Mouse (Mus musculus) layer of hippocampus, postnatal 36 days (tissue): ENCODE measurements around the gene Lemd1. TPM values are rescaled to one million over a fixed set of nuclear protein-coding genes. Genes with fewer than 3 reads are reported as not detected.
A peak's percentile ranks its signal among the peaks of the same experiment; 100 is the strongest.

ENCODE experiments used
- DNase-seq, 2 experiments: peaks; one replicate each; pipeline ENCODE4 v3.0.0; 2022
- microRNA-seq, 2 experiments: library from miRNA; unstranded; fragments of <30 nt; microRNA quantifications; one replicate each; pipeline ENCODE4 v1.2.0; 2021
- total RNA-seq, 2 experiments: library from RNA; stranded (reverse); gene quantifications; 2 replicates each; pipeline ENCODE4 v1.2.3; 2021

The Lemd1 gene
- total RNA-seq, 2 experiments from 2014 or later, result 0.58 TPM; not detected in 1

DNA sequence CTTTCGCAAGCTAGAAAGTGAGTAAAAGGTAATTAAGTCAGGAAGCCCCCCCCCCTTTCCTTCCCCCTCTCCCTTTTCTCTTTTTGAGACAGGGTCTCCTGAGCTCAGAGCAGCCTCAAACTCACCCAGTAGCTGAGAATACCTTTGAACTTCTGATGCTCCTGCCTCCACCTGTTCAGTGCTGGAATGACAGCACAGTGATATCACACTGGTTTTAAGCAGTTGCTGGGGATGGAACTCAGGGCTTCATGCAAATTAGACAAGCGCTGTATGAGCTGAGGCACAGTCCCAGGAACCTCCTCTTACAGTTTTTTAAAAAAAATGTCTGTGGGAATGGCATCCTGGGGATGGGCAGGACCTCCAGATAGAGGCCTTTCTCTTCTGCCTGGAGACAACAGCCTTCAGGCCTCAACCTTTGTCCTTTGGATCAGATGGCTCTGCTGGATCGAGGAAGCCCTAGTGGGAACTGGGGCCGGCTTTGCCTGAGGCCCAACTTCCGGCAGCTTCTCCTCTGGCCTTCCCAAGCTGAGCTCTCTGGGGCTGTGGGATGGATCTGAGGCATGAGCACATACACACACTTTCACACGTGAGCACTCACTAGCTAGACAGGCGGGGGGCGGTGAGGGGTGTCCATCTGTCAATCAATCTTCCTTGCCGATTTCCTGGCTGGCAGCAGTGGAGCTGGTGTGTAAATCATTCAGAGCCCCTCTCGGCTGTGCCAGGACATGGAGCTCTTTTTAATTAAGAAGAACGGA is 99.9 kb downstream of the Lemd1 start:
- no peak for DNase-seq

DNA sequence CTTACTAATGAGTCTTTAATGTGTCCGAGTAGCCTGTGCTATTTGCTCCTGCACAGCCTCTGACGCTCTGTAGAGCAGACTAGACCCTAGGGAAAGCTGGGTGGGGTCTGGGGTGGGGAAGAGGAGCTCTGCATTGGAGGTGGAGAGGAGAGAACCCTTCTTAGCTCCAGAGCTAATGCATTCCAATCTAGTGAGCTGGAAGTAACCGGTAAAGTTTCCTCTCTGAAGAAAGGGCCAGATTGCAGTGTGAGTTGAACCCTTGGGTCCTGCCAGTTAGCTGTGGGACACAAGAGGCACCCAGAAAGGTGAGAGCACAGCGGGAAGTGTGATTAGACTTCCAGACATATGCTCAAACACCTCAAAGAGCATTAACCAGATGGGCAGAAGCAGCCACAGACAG is 100.5 kb downstream of the Lemd1 start:
- no peak for DNase-seq

DNA sequence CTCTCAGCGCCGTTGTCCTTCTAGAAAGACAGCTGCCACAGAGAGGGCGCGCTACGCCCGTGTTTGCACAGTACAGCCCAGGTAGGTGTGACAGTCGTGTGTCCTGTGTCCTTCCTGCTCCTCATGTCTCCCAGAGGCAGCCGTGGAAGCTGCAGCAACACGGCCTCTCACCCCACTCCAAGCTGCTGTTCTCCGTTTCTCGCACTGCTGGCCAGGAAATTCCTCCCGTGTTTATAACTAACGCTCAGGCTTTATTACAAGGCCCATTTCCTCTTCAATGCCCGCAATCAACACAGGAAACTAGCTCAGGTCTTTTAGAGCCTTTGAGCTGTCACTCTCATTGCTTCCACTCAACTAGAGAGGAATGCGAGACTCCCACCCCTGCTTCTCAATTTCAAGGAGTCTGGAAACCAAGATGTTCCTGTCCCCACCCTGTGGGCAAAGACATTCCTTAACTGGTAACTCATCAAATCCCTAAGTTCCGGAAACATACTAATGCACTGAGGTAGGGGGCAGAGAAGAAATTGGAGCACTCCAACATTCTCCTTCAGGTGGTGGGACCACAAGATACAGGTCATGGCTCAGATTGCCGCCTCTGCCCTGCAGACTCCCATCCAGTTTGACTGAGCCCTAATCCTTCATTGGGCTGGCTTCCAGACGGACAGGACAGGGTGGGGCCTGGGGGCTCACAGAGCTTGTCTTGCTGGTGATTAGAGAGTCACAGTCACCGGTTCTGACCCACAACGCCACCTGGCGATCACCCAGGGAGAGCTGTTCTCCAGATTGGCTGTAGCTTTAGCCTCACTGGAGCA is 101.3 kb downstream of the Lemd1 start:
- no peak for DNase-seq

DNA sequence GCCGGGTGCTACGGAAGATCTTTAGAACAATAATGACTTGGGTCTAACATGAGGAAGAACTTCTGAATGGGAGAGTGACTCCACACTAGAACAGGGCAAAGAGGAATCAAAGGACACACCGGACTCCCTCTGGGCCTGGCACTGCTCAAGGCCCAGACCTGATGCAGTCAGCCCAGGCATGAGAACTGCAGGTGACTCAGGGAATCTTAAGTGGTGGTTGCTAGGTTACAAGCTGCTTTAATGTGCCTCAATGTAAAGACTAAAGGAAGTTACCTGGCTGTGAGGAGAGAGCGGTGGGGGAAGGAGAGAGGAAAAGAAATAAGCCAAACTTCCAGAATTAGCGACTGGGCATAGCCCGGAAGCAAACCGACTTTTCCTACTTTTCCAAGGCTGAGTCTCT is 104.3 kb downstream of the Lemd1 start:
- no peak for DNase-seq

DNA sequence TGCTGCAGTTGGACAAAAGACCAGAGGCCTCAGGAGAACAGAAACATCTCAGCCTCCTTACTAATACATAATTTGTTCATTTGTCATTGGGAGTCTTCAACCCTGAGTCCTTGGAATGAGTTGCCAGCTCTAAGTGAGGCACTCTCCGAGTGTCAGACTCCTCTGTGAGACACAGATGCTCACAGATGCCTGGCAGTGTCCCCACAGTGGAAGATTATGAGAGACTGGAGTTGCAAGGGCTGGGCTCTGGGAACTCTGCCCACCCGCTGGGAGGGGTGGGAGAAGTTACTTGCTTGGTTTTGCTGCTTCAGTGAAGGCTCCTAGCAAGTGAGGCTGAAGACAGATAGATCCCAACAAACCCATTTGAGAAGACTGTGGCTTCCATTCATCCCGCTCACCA is 104.8 kb downstream of the Lemd1 start:
- no peak for DNase-seq

DNA sequence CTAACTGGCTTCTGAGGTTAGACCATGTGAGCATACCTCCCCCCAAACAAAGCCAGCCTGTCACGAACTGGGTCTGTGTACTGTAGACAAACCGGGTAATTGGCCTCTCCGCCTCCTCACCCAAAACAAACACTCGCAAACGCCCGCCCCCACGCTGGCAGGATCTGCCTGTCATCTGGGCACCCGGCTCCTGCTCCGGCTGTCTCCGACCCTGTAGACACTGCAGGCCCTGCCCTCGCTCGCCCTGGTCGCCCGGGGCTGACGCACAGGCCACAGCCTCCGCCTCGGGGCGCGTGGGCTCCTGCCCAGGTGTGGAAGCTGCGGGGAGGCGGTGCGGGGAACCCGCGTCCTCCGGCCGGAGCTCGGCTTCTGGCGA is 107.2 kb downstream of the Lemd1 start, which contains the start of gene Klhdc8a:
Gene Klhdc8a, plus strand, starts transcription at position 202 of the 376 bp plus-strand sequence.
- DNase-seq, result peak; percentile 43 to 50

DNA sequence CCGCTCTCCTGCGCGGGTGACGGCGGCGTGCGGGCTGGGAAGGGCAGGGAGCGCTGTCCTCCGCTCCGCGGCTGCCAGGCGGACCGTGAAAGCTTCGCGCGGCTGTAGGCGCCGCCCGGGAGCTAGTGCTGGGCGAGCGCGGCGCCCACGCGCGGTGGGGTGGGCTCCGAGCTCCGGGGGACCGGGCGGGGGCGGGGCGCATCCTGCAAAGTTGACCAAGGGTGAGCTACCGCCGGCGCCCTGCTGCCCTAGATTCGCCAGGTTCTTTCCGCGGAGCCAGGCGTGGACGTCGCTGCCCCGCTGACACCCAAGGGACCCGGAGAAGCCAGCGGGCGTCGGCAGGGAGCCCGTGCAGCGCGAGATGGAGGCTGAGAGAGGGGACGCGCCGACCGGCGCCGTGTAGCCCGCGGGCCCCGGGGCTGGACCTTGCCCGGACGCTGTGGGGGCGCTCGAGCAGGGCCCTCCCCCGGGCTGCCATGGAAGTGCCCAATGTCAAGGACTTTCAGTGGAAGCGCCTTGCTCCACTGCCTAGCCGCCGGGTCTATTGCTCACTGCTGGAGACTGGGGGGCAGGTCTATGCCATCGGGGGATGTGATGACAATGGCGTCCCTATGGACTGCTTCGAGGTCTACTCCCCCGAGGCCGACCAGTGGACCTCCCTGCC is 107.7 kb downstream of the Lemd1 start:
- DNase-seq, result no peak

DNA sequence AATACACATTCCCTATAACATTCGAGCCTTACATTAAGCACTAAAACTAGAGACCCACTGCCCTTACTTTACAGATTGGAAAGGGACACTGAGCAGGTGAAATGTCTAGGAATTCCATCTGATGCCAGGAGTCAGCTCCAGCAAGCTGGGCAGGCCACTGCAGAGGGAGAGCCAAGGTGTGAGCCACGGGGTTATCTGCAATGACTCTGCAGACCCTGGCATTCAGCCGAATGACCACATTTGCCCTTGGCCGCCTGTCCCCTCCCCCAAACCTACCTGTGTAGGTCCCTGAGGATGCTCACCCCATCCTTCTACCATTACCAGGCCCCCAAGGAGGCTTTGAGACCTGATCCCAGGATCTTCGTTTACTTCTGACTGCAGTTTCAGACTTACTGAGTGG is 108.5 kb downstream of the Lemd1 start:
- DNase-seq, result no peak

DNA sequence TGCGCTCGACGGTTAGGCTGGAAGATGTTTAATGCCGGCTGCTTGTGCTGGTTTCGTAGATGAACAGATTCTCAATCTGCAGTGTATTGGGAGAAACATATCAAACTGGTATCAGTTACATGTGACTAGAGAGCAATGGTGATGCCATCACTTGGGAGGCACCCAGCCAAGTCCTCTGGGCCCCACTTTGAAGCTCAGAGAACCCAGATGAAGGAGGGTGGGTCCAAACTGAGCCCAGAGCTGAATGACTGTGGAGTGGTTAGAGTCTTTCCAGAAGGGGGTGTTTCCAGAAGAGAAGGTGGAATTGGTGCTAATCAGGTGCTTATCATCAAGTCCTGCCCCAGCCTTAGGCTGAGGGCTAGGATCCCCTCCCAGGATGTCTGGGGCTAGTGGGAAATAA is 110.0 kb downstream of the Lemd1 start:
- no peak for DNase-seq

DNA sequence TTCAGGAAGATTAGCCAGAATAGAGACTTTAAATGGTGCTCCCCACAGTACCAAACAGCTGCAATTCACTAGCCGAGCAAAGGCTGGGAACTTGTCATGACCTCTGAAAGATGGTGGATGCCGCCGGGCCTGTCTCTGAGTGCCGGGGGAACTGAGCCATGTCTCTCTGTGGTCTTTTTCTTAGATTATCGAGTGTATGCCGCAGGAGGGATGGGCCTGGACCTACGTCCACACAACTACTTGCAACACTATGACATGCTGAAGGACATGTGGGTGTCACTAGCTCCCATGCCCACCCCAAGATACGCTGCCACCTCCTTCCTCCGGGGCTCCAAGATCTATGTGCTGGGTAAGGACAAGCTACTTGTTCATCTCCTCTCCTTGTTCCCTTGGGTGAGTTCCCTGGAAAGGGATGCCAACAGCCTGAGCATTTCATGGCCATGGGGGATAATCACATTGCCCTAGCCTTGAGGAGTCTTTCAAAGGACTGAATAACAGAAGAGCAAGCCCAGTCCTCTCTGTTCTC is 111.2 kb downstream of the Lemd1 start:
- DNase-seq, result no peak

DNA sequence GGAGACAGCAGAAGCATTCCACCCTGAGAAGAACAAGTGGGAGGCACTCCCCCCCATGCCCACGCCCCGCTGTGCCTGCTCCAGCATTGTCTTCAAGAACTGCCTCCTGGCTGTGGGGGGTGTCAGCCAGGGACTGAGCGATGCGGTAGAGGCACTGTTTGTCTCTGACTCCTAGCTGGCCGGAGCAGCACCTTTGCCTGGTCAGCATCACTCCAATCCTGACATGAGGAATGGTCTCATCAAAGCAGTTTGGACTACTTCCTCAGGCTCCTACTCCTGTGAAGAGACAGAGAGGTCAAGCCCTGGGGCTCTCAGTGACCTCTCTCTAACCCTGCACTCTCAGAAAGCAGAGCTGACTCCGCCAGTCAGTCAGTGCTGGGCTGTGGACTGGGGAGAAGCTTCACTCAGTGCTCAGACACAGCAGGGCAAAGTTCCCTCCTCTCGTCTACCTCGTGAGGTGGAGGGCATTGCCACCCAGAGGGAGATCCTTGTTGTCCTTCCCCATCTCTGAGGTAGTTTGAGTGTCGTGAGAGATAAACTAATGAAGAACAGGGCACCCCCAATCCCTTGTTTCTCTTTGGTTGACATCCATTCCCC is 113.5 kb downstream of the Lemd1 start:
- DNase-seq, result no peak

DNA sequence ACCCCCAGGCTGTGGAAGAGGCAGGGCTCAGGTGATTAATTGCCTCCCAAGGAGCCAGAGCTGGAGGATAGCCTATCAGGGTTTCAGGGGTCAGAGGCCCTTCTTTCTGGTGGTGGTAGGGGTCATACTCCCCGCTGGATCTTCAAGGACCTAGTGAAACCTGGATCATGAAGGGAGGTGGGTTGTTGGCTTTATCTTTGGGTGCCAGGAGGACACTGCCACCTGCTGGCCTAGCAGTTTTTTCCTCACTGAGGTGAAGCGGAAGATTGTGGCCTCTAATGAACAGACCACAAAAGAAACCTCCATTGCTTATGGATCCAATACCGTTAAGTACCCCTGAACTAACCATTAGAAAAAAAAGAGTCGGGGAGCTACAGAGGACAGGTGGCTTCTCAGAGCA is 114.9 kb downstream of the Lemd1 start:
- peak in 1 of 2 experiments; percentile 25 for DNase-seq

DNA sequence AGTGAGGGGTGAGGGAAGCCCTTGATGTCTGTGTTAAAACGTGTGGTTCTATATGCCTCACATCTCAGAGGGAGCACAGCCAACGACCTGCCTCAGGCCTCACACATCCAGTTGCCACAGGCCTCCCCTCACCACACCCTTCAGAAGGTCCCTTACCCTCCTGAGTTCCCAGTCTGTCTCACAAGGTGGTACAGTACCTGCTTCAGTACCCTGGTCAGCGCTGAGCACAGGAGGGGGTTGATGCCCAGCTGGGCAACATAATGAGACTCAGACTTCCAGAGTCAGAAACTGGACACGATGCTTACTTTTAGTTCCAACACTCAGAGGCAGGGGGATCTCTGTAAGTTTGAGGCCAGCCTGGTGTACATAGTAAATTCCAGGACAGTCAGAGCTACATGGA is 115.6 kb downstream of the Lemd1 start:
- no peak for DNase-seq

DNA sequence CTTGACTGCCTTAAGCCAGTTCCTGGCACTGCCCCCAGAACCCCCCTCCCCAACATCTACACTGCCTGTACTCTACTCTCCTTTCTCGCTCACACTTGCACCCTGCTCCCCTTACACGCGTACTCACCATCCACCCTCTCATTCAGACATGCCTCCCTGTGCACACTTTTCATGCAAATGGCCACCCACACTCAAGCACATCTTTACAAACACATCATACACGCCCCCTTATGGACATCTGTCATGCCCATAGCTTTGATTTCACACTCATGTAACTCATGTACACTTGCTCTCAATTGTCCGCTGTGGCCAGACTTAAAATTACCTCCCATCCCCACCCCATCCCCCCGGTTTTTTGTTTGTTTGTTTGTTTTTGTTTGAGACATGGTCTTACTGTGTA is 116.7 kb downstream of the Lemd1 start:
- DNase-seq, result no peak

DNA sequence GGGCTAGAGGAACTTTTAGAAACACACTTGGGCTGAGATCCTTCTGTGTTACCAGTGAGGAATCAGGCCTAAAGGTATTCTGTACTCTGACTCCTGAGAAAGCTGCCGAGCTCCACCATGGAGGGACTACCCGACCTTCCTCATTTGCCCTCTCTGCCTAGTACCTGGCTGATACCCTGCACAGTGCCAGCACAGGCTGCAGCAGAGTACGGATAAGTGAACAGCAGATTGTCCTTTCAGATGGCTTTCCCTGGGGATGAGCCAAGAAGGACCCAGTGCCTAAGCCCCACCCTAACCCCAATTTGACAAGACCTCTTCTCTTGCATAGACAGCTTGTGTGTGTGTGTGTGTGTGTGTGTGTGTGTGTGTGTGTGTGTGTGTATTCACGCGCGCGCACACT is 117.4 kb downstream of the Lemd1 start:
- DNase-seq, result no peak

Small RNA genes within 50 kb of the gene (microRNA-seq; reads per million reads assigned to microRNA genes)
- 34.0 to 41.9 reads per million in 2 experiments for gene Mir135b

Other genes starting within 250 kb of the Lemd1 start
- gene Slc45a3, start 228.5 kb upstream of the Lemd1 start, total RNA-seq, result 1 to 10 TPM in 1 of 2 experiments, under 1 TPM in 1; 0.77 to 1.4 TPM
- 10 to 100 TPM; 50.5 to 61.7 TPM for gene Elk4, start 183.8 kb upstream of the Lemd1 start, total RNA-seq
- 10 to 100 TPM; 58.3 to 62.8 TPM for gene Mfsd4a, start 123.4 kb upstream of the Lemd1 start, total RNA-seq
- 10 to 100 TPM; 23.2 to 27.2 TPM for gene Cdk18, start 51.7 kb upstream of the Lemd1 start, total RNA-seq
- gene AC124108.1, start within 50 bp of the Lemd1 start, total RNA-seq, result under 1 TPM; 0.46 to 0.50 TPM
- gene Gm10188, start 38.3 kb downstream of the Lemd1 start, total RNA-seq, result not detected
- 1 to 10 TPM; 3.0 to 3.3 TPM for gene Klhdc8a, start 107.2 kb downstream of the Lemd1 start, total RNA-seq
- 1 to 10 TPM in 1 of 2 experiments, under 1 TPM in 1; 0.63 to 1.1 TPM for gene Nuak2, start 124.7 kb downstream of the Lemd1 start, total RNA-seq
- 100 to 1,000 TPM; 240 to 247 TPM for gene Tmcc2, start 199.8 kb downstream of the Lemd1 start, total RNA-seq
- 10 to 100 TPM; 53.1 to 54.0 TPM for gene Dstyk, start 226.1 kb downstream of the Lemd1 start, total RNA-seq